Mouse (Mus musculus): ENCODE measurements around the gene Tmem199. TPM values are rescaled to one million over a fixed set of nuclear protein-coding genes. Genes with fewer than 3 reads are reported as not detected.
"Not testable (repeated sequence)": the region's sequence is repeated elsewhere in the genome, so short reads cannot be mapped to it uniquely, and the experiment has no call there.

The Tmem199 gene
- polyA plus RNA-seq, 1 experiment from 2014 or later, result 53.3 TPM

GRCm38 (mm10) chr11:78536690-78537084 is 24.7 kb upstream of the Tmem199 start:
- under 1% methylated on average over 14 of the region's 14 CpGs for WGBS
- DNase-seq (no peak), ATAC-seq (ENCODE audit: insufficient read depth) (no peak)
- Histone ChIP-seq H3K4me1 (ENCODE audit: insufficient read depth) (0 out of 2 replicates have a peak, but pooled peaks cover 12% of the 10 kb centered on the region), H3K4me3 (ENCODE audit: low read depth, low read length) (peak overlapping the region; percentile 80), H3K27me3 (ENCODE audit: insufficient read depth, low read length) (no peaks in the 10 kb centered on the region), H3K36me3 (ENCODE audit: insufficient read depth) (peaks cover 35% of the 10 kb centered on the region), H3K4me2 (peak overlapping the region; percentile 92), H3K9ac (peak overlapping the region; percentile 89), H3K9me3 (ENCODE audit: low read depth, low read length) (no peaks in the 10 kb centered on the region), H3K27ac (ENCODE audit: low read depth) (peak overlapping the region; percentile 85)
- TF ChIP-seq CTCF (IDR thresholded peaks at IDR 0.05; ENCODE audit: low read depth), result no peak

GRCm38 (mm10) chr11:78536080-78536689 is 24.2 kb upstream of the Tmem199 start, which contains the start of the genes Tnfaip1 and Ift20:
Gene Tnfaip1 (minus strand): TSS chr11:78536332.
Gene Ift20 (plus strand): TSS chr11:78536361.
- no peaks in the 10 kb centered on the region for H3K27me3 ChIP-seq (ENCODE audit: insufficient read depth, low read length)
- H3K4me3 ChIP-seq (ENCODE audit: low read depth, low read length), result peak within 1 kb of the TSS; percentile 80
- H3K9me3 ChIP-seq (ENCODE audit: low read depth, low read length), result no peaks in the 10 kb centered on the region
- H3K9ac ChIP-seq, result peak within 1 kb of the TSS; percentile 89
- under 1% methylated on average over 52 of the region's 52 CpGs for WGBS
- H3K27ac ChIP-seq (ENCODE audit: low read depth), result peak within 1 kb of the TSS; percentile 92
- peak within 1 kb of the TSS; percentile 92 for H3K4me2 ChIP-seq
- no peak for TF ChIP-seq CTCF (IDR thresholded peaks at IDR 0.05; ENCODE audit: low read depth)
- peak; percentile 98 for ATAC-seq (ENCODE audit: insufficient read depth)
- H3K36me3 ChIP-seq (ENCODE audit: insufficient read depth), result peaks cover 30% of the 10 kb centered on the region
- peak; percentile 99 for DNase-seq
- 0 out of 2 replicates have a peak, but pooled peaks cover 12% of the 10 kb centered on the region for H3K4me1 ChIP-seq (ENCODE audit: insufficient read depth)

GRCm38 (mm10) chr11:78535376-78536079 is 23.6 kb upstream of the Tmem199 start:
- WGBS, result under 1% methylated on average over 23 of the region's 23 CpGs
- H3K4me3 ChIP-seq (ENCODE audit: low read depth, low read length), result peak overlapping the region; percentile 80
- ATAC-seq (ENCODE audit: insufficient read depth) (peak; percentile 3; the same call in 1 of the 2 replicates), DNase-seq (peak; percentile 82)
- H3K27ac ChIP-seq (ENCODE audit: low read depth), result peak overlapping the region; percentile 92
- no peaks in the 10 kb centered on the region for H3K9me3 ChIP-seq (ENCODE audit: low read depth, low read length)
- peak overlapping the region; percentile 69 for H3K4me2 ChIP-seq
- 0 out of 2 replicates have a peak, but pooled peaks cover 12% of the 10 kb centered on the region for H3K4me1 ChIP-seq (ENCODE audit: insufficient read depth)
- H3K27me3 ChIP-seq (ENCODE audit: insufficient read depth, low read length), result no peaks in the 10 kb centered on the region
- no peak for TF ChIP-seq CTCF (IDR thresholded peaks at IDR 0.05; ENCODE audit: low read depth)
- peaks cover 30% of the 10 kb centered on the region for H3K36me3 ChIP-seq (ENCODE audit: insufficient read depth)
- peak overlapping the region; percentile 75 for H3K9ac ChIP-seq

GRCm38 (mm10) chr11:78534516-78534915 is 22.5 kb upstream of the Tmem199 start:
- peaks cover 28% of the 10 kb centered on the region for H3K36me3 ChIP-seq (ENCODE audit: insufficient read depth)
- DNase-seq, result no peak
- peak overlapping the region; percentile 80 for H3K4me3 ChIP-seq (ENCODE audit: low read depth, low read length)
- ATAC-seq (ENCODE audit: insufficient read depth), result no peak
- H3K27ac ChIP-seq (ENCODE audit: low read depth), result no peak overlapping the region
- 72% methylated on average over 4 of the region's 4 CpGs for WGBS
- no peak overlapping the region; the same call in 1 of the 2 replicates for H3K9ac ChIP-seq
- no peaks in the 10 kb centered on the region for H3K9me3 ChIP-seq (ENCODE audit: low read depth, low read length)
- TF ChIP-seq CTCF (IDR thresholded peaks at IDR 0.05; ENCODE audit: low read depth), result peak; percentile 24
- H3K4me1 ChIP-seq (ENCODE audit: insufficient read depth), result 0 out of 2 replicates have a peak, but pooled peaks cover 12% of the 10 kb centered on the region
- no peaks in the 10 kb centered on the region for H3K27me3 ChIP-seq (ENCODE audit: insufficient read depth, low read length)
- H3K4me2 ChIP-seq, result peak overlapping the region; percentile 69

GRCm38 (mm10) chr11:78531515-78531914 is 19.5 kb upstream of the Tmem199 start:
- DNase-seq; H3K27me3 ChIP-seq (ENCODE audit: insufficient read depth, low read length); ATAC-seq (ENCODE audit: insufficient read depth); H3K27ac ChIP-seq (ENCODE audit: low read depth); H3K4me3 ChIP-seq (ENCODE audit: low read depth, low read length); H3K9ac ChIP-seq; H3K4me2 ChIP-seq; H3K4me1 ChIP-seq (ENCODE audit: insufficient read depth); H3K9me3 ChIP-seq (ENCODE audit: low read depth, low read length): not testable (repeated sequence)
- H3K36me3 ChIP-seq (ENCODE audit: insufficient read depth), result peaks cover 41% of the 10 kb centered on the region
- 86% methylated on average over 10 of the region's 10 CpGs for WGBS

- Histone ChIP-seq H3K9me3 (ENCODE audit: low read depth, low read length) (no peaks in the 10 kb centered on the region), H3K4me1 (ENCODE audit: insufficient read depth) (0 out of 2 replicates have a peak, but pooled peaks cover 5% of the 10 kb centered on the region), H3K4me3 (ENCODE audit: low read depth, low read length) (no peak overlapping the region), H3K4me2 (peak overlapping the region; percentile 23; the same call in 1 of the 2 replicates), H3K27ac (ENCODE audit: low read depth) (0 out of 2 replicates have a peak overlapping the region, but pooled peaks have one; percentile 36), H3K36me3 (ENCODE audit: insufficient read depth) (peaks cover 46% of the 10 kb centered on the region), H3K27me3 (ENCODE audit: insufficient read depth, low read length) (no peaks in the 10 kb centered on the region), H3K9ac (no peak overlapping the region; the same call in 1 of the 2 replicates)
- DNase-seq (peak; percentile 74), ATAC-seq (ENCODE audit: insufficient read depth) (no peak)
- 53% methylated on average over 6 of the region's 6 CpGs for WGBS
- no peak for TF ChIP-seq CTCF (IDR thresholded peaks at IDR 0.05; ENCODE audit: low read depth)
Measured at GRCm38 (mm10) chr11:78531046-78531445, 19.1 kb upstream of the Tmem199 start.

- Histone ChIP-seq H3K4me1 (ENCODE audit: insufficient read depth) (0 out of 2 replicates have a peak, but pooled peaks cover 5% of the 10 kb centered on the region), H3K36me3 (ENCODE audit: insufficient read depth) (peaks cover 56% of the 10 kb centered on the region), H3K4me2 (no peak overlapping the region), H3K27ac (ENCODE audit: low read depth) (no peak overlapping the region), H3K4me3 (ENCODE audit: low read depth, low read length) (no peak overlapping the region), H3K9ac (no peak overlapping the region), H3K9me3 (ENCODE audit: low read depth, low read length) (no peaks in the 10 kb centered on the region), H3K27me3 (ENCODE audit: insufficient read depth, low read length) (no peaks in the 10 kb centered on the region)
- ATAC-seq (ENCODE audit: insufficient read depth) (no peak), DNase-seq (no peak)
- WGBS, result 81% methylated on average over 12 of the region's 12 CpGs
- no peak for TF ChIP-seq CTCF (IDR thresholded peaks at IDR 0.05; ENCODE audit: low read depth)
Measured at GRCm38 (mm10) chr11:78530001-78530400, 18.0 kb upstream of the Tmem199 start.
